In genomic region chr1:162082711-162083110, GRCm38 (mm10) we compare ENCODE assay signal across 12 mouse cellular contexts.
DNase-seq lines count a peak whose midpoint lies in the region; ATAC-seq lines count a peak whose summit lies in the region.
"Had no signal": no experiment of that assay in that cellular context is flagged by ENCODE, and none has a peak within 500 bp of the region (broad histone marks: within the 10 kb centered on the region; RNA-seq: fewer than 3 reads in every experiment).

No protein-coding gene starts in this region.

- peaks cover 4% of the 10 kb centered on the region; the same call in 1 of the 2 replicates for H3K4me1 ChIP-seq in heart, embryonic 15.5 days (replicated peaks)
- H3K4me1 ChIP-seq in limb, embryonic 10.5 days: peaks cover 27% of the 10 kb centered on the region
- H3K4me1 ChIP-seq: forebrain, embryonic 15.5 days had no signal

- no peak overlapping the region for H3K4me3 ChIP-seq in heart, embryonic 15.5 days
- no peak overlapping the region for H3K4me3 ChIP-seq in limb, embryonic 10.5 days
- H3K4me3 ChIP-seq: forebrain, embryonic 15.5 days had no signal

- H3K27ac ChIP-seq in heart, embryonic 15.5 days: peak overlapping the region; percentile 24
- peak overlapping the region; percentile 70 for H3K27ac ChIP-seq in limb, embryonic 10.5 days
- H3K27ac ChIP-seq: forebrain, embryonic 15.5 days; hindbrain, embryonic 14.5 days had no signal

- no peaks in the 10 kb centered on the region for H3K36me3 ChIP-seq in heart, embryonic 15.5 days
- H3K36me3 ChIP-seq in limb, embryonic 10.5 days: no peaks in the 10 kb centered on the region
- H3K36me3 ChIP-seq: forebrain, embryonic 15.5 days had no signal

- H3K27me3 ChIP-seq in heart, embryonic 15.5 days: no peaks in the 10 kb centered on the region
- H3K27me3 ChIP-seq in limb, embryonic 10.5 days (ENCODE audit: low read depth, poor library complexity, severe bottlenecking): no peaks in the 10 kb centered on the region
- H3K27me3 ChIP-seq: CH12.LX; forebrain, embryonic 15.5 days had no signal

- ATAC-seq in heart, embryonic 15.5 days (replicated peaks; ENCODE audit: insufficient number of reproducible peaks, insufficient read depth, low FRiP score, low read depth): no peak
- ATAC-seq: forebrain, embryonic 15.5 days had no signal

- no peak overlapping the region for H3K4me2 ChIP-seq in heart, embryonic 15.5 days
- H3K4me2 ChIP-seq: forebrain, embryonic 15.5 days; hindbrain, embryonic 14.5 days had no signal

- no peaks in the 10 kb centered on the region for H3K9me3 ChIP-seq in heart, embryonic 15.5 days (replicated peaks)
- no peaks in the 10 kb centered on the region for H3K9me3 ChIP-seq in limb, embryonic 10.5 days (replicated peaks)
- H3K9me3 ChIP-seq: forebrain, embryonic 15.5 days had no signal

- no peak for DNase-seq in heart, postnatal 10 days
- peak; percentile 48 to 53 for DNase-seq in cerebellum, adult 18-20 months
- DNase-seq in cerebellum, postnatal 10 days: peak; percentile 56 to 71
- no peak for DNase-seq in limb, embryonic 10.5 days (ENCODE audit: low spot score)
- DNase-seq in left cerebral cortex, postnatal 25 days (ENCODE audit: low spot score in 2 of 2): no peak
- no peak for DNase-seq in frontal cortex, postnatal 10 days (ENCODE audit: low spot score in 2 of 2)
- DNase-seq: gastrocnemius, postnatal 36 days; midbrain, embryonic 14.5 days had no signal

- H3K9ac ChIP-seq in heart, embryonic 15.5 days: no peak overlapping the region
- H3K9ac ChIP-seq: forebrain, embryonic 15.5 days; hindbrain, embryonic 14.5 days had no signal

- WGBS in heart, embryonic 15.5 days: 72% methylated on average over 7 of the region's 7 CpGs
- 90% methylated on average over 7 of the region's 7 CpGs for WGBS in limb, embryonic 10.5 days

- intact Hi-C loops in heart, postnatal 10 days (cut with DNase I): no loop called here
- intact Hi-C loops in left cerebral cortex, postnatal 25 days (cut with DNase I): no loop called here

Comparison
In these comparisons a context has a peak if more than half of its experiments do, and no peak if none do; other contexts are left out.
1. DNase-seq: peak in cerebellum, adult 18-20 months (2 of 2) and cerebellum, postnatal 10 days (2 of 2); none in heart, postnatal 10 days (0 of 2), limb, embryonic 10.5 days (single experiment), left cerebral cortex, postnatal 25 days (0 of 2) and frontal cortex, postnatal 10 days (0 of 2).